Mouse (Mus musculus): ENCODE measurements at regions not wholly inside any gene's neighbourhood (a gene's known extent, or its start where the extent isn't known, plus 50 kb on each side); places are given as distances from the start of the nearest gene placed in this dataset.

GRCm38 (mm10) chr2:61083100-61083499, 120.1 kb upstream of the Rbms1 start:
- H3K9me3 ChIP-seq (replicated peaks; ENCODE audit: control insufficient read depth, insufficient read depth, low read length, poor library complexity, severe bottlenecking) = no peaks in the 10 kb centered on the region
- H3K4me1 ChIP-seq (ENCODE audit: control insufficient read depth, insufficient read depth, low read length) = no peaks in the 10 kb centered on the region
- TF ChIP-seq EP300 (IDR thresholded peaks at IDR 0.05; ENCODE audit: insufficient read depth, low read depth, low read length) (no peak), CTCF (IDR thresholded peaks at IDR 0.05; ENCODE audit: low read depth, low read length) (no peak), POLR2A (IDR thresholded peaks at IDR 0.05; ENCODE audit: insufficient read depth, low read length) (no peak)
- no peaks in the 10 kb centered on the region for H3K36me3 ChIP-seq (ENCODE audit: control insufficient read depth, insufficient read depth, low read length, poor library complexity, severe bottlenecking)
- no peak overlapping the region for H3K9ac ChIP-seq (ENCODE audit: low read depth, poor library complexity, severe bottlenecking)
- H3K27ac ChIP-seq (ENCODE audit: insufficient read depth, low read length) = no peak overlapping the region
- no peaks in the 10 kb centered on the region for H3K27me3 ChIP-seq (ENCODE audit: control insufficient read depth, insufficient read depth, low read length, poor library complexity, severe bottlenecking)
- no peak overlapping the region for H3K4me3 ChIP-seq (ENCODE audit: low read depth, low read length)

DNA sequence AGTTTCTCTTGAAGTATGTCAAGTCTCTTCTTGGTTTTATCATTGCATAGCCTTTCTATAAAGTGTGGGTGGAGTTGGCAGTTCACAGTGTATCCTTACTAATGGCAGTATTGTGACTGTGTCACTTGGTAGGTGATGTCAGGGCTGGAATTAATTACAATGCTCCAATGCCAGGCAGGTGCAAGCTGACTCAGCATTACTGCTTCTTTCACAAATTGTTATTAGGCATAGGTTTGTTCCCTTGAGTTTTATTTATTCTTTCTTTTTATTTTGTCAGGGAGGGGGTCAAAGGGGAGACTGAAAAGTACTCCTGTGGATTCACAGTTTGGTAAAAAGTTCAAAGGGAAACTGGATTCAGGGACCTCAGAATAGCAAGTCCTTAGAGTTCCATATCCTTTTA, 119.6 kb upstream of the Rbms1 start:
- Histone ChIP-seq H3K36me3 (ENCODE audit: control insufficient read depth, insufficient read depth, low read length, poor library complexity, severe bottlenecking) (no peaks in the 10 kb centered on the region), H3K9me3 (replicated peaks; ENCODE audit: control insufficient read depth, insufficient read depth, low read length, poor library complexity, severe bottlenecking) (no peaks in the 10 kb centered on the region), H3K4me1 (ENCODE audit: control insufficient read depth, insufficient read depth, low read length) (no peaks in the 10 kb centered on the region), H3K4me3 (ENCODE audit: low read depth, low read length) (no peak overlapping the region), H3K9ac (ENCODE audit: low read depth, poor library complexity, severe bottlenecking) (no peak overlapping the region), H3K27me3 (ENCODE audit: control insufficient read depth, insufficient read depth, low read length, poor library complexity, severe bottlenecking) (no peaks in the 10 kb centered on the region), H3K27ac (ENCODE audit: insufficient read depth, low read length) (no peak overlapping the region)
- TF ChIP-seq POLR2A (IDR thresholded peaks at IDR 0.05; ENCODE audit: insufficient read depth, low read length) (no peak), EP300 (IDR thresholded peaks at IDR 0.05; ENCODE audit: insufficient read depth, low read depth, low read length) (no peak), CTCF (IDR thresholded peaks at IDR 0.05; ENCODE audit: low read depth, low read length) (no peak)

DNA sequence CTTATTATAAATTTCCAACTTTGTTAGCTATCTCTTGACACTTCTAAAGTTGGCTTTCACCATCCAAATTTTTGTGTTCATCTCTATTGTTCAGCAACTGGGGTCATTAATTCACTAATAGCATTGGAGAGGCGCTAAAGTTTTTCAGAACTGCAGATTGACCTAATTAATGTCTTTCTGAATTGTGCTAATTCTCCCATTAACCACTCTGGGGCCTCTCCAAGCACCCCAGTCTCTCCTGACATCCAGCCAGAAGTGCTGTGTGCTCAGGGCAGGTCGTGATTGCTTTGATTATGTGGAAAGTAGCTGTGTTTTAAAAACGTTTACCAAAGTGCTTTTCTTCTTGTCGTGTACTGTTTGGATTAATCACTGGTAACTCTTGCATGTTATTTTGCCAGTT, 117.0 kb upstream of the Rbms1 start:
- Histone ChIP-seq H3K4me1 (ENCODE audit: control insufficient read depth, insufficient read depth, low read length) (no peaks in the 10 kb centered on the region), H3K36me3 (ENCODE audit: control insufficient read depth, insufficient read depth, low read length, poor library complexity, severe bottlenecking) (no peaks in the 10 kb centered on the region), H3K27ac (ENCODE audit: insufficient read depth, low read length) (no peak overlapping the region), H3K9me3 (replicated peaks; ENCODE audit: control insufficient read depth, insufficient read depth, low read length, poor library complexity, severe bottlenecking) (no peaks in the 10 kb centered on the region), H3K9ac (ENCODE audit: low read depth, poor library complexity, severe bottlenecking) (no peak overlapping the region), H3K4me3 (ENCODE audit: low read depth, low read length) (no peak overlapping the region), H3K27me3 (ENCODE audit: control insufficient read depth, insufficient read depth, low read length, poor library complexity, severe bottlenecking) (no peaks in the 10 kb centered on the region)
- no peak for TF ChIP-seq POLR2A (IDR thresholded peaks at IDR 0.05; ENCODE audit: insufficient read depth, low read length)
- TF ChIP-seq EP300 (IDR thresholded peaks at IDR 0.05; ENCODE audit: insufficient read depth, low read depth, low read length) = no peak
- no peak for TF ChIP-seq CTCF (IDR thresholded peaks at IDR 0.05; ENCODE audit: low read depth, low read length)

DNA sequence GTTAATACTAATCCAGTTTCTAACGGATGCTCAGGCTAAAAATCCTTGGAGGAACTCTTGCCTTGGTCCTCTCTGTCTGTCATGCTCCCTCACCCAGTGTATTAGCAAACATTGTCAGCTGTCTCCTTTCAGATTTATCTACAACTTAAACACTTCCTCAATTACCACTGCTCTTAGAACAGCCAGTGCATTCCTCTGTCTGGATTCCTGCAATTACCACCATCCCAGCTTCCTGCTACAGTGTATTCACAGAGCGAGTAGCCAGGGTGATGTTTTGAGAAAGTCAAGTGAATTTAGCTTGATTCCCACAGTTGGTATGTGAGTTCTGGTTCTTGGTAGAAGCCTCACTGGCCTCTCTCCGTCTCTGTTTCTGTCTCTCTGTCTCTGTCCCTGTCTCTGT, 108.0 kb upstream of the Rbms1 start:
- Histone ChIP-seq H3K4me3 (ENCODE audit: low read depth, low read length) (no peak overlapping the region), H3K4me1 (ENCODE audit: control insufficient read depth, insufficient read depth, low read length) (no peaks in the 10 kb centered on the region), H3K9me3 (replicated peaks; ENCODE audit: control insufficient read depth, insufficient read depth, low read length, poor library complexity, severe bottlenecking) (no peaks in the 10 kb centered on the region), H3K27me3 (ENCODE audit: control insufficient read depth, insufficient read depth, low read length, poor library complexity, severe bottlenecking) (no peaks in the 10 kb centered on the region), H3K27ac (ENCODE audit: insufficient read depth, low read length) (no peak overlapping the region), H3K36me3 (ENCODE audit: control insufficient read depth, insufficient read depth, low read length, poor library complexity, severe bottlenecking) (no peaks in the 10 kb centered on the region), H3K9ac (ENCODE audit: low read depth, poor library complexity, severe bottlenecking) (no peak overlapping the region)
- TF ChIP-seq POLR2A (IDR thresholded peaks at IDR 0.05; ENCODE audit: insufficient read depth, low read length) (no peak), EP300 (IDR thresholded peaks at IDR 0.05; ENCODE audit: insufficient read depth, low read depth, low read length) (no peak), CTCF (IDR thresholded peaks at IDR 0.05; ENCODE audit: low read depth, low read length) (no peak)

GRCm38 (mm10) chr2:61067877-61068276, 104.9 kb upstream of the Rbms1 start:
- H3K36me3 ChIP-seq (ENCODE audit: control insufficient read depth, insufficient read depth, low read length, poor library complexity, severe bottlenecking) = no peaks in the 10 kb centered on the region
- H3K4me3 ChIP-seq (ENCODE audit: low read depth, low read length) = no peak overlapping the region
- H3K4me1 ChIP-seq (ENCODE audit: control insufficient read depth, insufficient read depth, low read length) = no peaks in the 10 kb centered on the region
- no peak overlapping the region for H3K9ac ChIP-seq (ENCODE audit: low read depth, poor library complexity, severe bottlenecking)
- TF ChIP-seq CTCF (IDR thresholded peaks at IDR 0.05; ENCODE audit: low read depth, low read length) = no peak
- TF ChIP-seq EP300 (IDR thresholded peaks at IDR 0.05; ENCODE audit: insufficient read depth, low read depth, low read length) = no peak
- no peak for TF ChIP-seq POLR2A (IDR thresholded peaks at IDR 0.05; ENCODE audit: insufficient read depth, low read length)
- no peaks in the 10 kb centered on the region for H3K27me3 ChIP-seq (ENCODE audit: control insufficient read depth, insufficient read depth, low read length, poor library complexity, severe bottlenecking)
- H3K9me3 ChIP-seq (replicated peaks; ENCODE audit: control insufficient read depth, insufficient read depth, low read length, poor library complexity, severe bottlenecking) = no peaks in the 10 kb centered on the region
- no peak overlapping the region for H3K27ac ChIP-seq (ENCODE audit: insufficient read depth, low read length)

DNA sequence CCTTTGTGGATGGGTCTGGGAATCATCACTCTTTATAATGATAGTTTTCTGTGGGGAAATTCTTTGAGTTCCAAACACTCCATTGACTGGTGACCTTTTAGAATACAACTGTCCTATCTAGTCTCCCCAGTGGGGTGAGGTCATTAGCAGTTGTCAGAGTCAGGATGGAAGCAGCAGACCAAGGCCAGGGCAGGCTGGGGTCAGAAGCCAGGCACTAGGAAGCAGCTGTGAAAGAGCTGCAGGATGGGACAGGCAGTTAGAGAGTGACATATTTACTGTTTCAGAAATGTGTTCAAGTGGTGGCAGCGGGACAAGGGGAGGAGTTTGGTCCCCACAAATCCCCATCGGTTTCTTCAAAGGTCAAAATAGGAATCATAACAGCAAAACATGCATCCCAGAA, 99.1 kb upstream of the Rbms1 start:
- TF ChIP-seq CTCF (IDR thresholded peaks at IDR 0.05; ENCODE audit: low read depth, low read length) = no peak
- no peak for TF ChIP-seq EP300 (IDR thresholded peaks at IDR 0.05; ENCODE audit: insufficient read depth, low read depth, low read length)
- no peak for TF ChIP-seq POLR2A (IDR thresholded peaks at IDR 0.05; ENCODE audit: insufficient read depth, low read length)

More for the DNA sequence above, 99.1 kb upstream of the Rbms1 start:
- Histone ChIP-seq H3K4me3 (ENCODE audit: low read depth, low read length) (no peak overlapping the region), H3K9me3 (replicated peaks; ENCODE audit: control insufficient read depth, insufficient read depth, low read length, poor library complexity, severe bottlenecking) (no peaks in the 10 kb centered on the region), H3K9ac (ENCODE audit: low read depth, poor library complexity, severe bottlenecking) (no peak overlapping the region), H3K4me1 (ENCODE audit: control insufficient read depth, insufficient read depth, low read length) (no peaks in the 10 kb centered on the region), H3K27me3 (ENCODE audit: control insufficient read depth, insufficient read depth, low read length, poor library complexity, severe bottlenecking) (no peaks in the 10 kb centered on the region), H3K27ac (ENCODE audit: insufficient read depth, low read length) (no peak overlapping the region), H3K36me3 (ENCODE audit: control insufficient read depth, insufficient read depth, low read length, poor library complexity, severe bottlenecking) (no peaks in the 10 kb centered on the region)

Data from ES-Bruce4 (cell line).